Mouse (Mus musculus) urinary bladder, adult 18-20 months (tissue): ENCODE data around the gene BC030867.
A peak's percentile ranks its signal among the peaks of the same experiment; 100 is the strongest.

Experiments used
- DNase-seq, 2 experiments: peaks; one replicate each; pipeline ENCODE4 v3.0.0; 2022; ENCODE audit warnings: low spot score in 2 of 2, mixed read lengths in 2 of 2

BC030867 gene

DNA sequence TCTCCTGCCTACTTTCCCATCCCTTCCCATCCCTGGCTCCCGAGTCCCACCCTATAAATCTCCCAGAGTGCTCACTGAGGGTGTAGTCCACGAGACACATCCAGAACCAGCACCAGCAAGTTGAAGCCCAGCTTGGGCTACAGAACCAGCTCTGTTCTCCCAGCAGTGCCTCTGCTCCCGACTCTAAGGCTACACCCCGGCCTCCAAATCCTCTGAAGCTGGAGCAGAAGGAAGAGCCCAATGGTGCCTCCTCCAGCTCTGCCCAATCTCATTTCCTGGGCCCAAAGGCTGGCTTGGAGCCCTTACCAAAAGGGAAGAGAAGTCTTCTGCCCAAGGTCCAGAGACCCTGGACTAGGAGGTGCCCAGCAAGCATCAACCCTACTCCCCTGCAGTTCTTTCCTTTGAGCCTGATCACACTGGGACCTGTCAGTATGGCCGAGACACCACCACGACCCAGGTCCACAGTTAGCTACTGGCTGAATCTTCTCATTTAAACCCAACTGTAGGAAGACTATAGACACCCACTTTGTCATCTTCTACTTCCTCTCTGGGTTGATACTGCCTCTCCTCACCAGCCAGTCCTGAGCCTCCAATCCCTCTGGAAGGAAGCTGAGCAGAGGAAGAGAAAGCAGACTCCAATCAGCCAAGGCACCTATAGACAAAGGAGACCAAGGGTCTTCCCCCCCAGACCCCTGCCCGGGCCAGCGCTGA lies 27.3 kb upstream of the BC030867 start:
- no peak for DNase-seq

DNA sequence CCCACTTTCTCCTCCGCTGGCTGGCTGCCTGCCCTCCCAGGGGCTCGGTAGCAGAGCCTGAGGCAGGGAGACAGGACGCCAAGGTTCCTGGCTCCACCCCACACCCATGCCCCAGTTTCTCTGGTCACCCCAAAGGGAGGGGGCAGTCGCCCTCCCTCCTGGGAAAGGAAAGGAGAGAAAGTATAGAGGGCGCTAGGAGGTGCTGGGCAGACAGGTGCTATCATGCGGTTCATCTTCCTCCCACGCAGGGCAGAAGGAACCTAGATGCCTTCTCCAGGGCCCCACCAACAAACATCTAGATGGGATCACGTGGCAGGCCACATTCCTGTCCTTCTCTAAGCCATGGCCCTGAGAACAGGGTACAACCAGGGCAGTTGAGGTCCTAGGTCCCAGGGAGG lies 26.7 kb upstream of the BC030867 start:
- peak in 1 of 2 experiments; percentile 39 for DNase-seq

DNA sequence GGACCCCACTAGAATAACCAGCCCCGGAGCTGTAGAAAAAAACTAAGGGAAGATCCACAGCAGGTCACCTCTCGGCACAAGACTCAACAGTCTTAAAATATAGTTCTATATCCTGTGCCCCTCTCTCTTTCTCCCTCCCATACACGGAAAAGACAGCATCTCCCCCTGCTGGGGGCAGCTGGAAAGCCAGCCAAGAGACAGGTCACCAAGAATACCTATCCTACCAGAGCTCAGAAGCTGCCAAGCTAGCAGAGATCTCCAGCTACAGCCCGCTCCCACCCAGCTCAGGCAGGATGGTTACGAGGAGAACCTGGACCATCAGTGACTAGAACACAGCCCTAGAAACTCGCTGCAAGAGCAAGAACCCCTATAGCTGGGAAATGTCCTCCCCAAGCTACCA lies 25.5 kb upstream of the BC030867 start:
- DNase-seq, result no peak

DNA sequence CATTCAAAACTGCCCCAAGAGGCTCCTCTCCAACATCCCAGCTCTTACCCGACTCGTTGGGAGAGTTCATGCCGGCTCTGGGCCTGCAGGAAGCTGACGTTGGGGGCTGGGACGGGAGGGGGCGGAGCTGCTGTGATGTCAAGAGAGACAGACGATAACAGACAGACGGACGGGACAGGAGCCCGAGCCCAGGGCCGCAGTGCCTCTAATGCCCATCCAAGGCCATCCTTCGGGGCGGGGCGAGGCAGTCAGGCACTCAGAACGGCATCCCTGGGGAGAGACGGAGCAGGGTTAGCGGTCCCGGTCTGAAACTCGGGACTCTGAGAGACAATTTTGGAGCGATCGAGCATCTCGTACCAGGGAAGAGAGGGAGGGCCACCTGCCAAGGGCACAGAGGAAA lies 24.0 kb upstream of the BC030867 start:
- DNase-seq, result no peak

DNA sequence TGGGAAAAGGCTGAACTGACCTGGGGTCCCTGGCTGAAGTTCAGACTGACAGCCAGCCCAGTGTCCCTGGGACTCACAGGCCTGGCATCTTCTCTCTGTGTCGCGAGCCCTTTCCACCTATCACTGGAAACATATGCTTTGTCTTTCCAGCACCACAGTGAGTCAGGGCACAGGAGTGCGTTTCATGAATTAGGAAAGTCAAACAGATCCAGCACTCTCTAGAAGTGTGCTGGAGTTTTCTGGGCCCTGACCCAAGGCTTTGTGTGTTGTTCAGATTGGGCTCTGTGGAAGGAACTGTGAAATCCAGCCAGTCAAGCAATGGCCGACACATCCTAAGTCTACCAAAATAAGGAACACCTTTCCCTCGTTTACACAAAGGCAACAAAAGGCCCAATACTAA lies 23.5 kb upstream of the BC030867 start:
- DNase-seq, result no peak

DNA sequence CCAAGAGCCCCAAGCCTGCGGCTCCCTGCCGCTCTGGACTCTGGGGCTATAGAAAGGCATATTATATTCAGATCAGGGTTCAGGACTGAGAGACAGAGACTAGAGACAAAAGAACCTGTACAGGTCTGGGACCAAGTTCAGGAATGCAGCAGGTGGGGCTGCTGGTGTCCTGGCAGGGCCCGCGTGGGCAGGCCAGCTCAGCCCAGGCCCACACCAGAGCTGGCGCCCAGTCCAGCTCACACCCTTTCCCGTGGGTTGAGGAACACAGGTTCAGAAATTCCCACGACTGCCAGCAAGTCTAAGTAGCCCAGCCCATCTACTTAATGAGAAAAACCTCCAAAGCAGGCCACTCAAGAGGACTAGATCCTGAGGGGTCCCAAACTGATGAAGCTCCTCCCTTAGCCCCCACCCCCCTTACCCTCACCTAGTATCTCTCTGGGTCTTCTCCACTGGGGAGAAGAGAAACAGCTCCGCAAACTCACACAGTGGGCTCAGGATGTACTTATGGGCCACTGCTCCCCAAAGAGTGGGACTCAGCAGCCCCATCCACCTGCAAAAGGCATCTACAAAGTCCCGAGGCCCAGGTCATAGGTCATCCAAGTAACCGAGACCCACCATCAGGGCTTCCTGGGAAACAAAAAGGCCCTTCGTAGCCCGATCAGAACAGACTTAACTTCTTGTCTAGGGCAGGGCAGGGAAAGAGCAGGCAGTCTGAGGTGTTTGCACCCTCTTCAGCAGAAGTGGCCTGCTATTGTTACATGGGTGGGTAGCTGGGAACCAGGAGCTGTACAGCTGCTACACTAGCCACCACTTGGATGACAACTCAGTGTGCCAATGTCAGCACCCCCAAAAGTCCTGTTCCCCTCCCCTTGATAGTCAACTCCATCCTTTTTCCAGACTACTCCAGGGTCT lies 22.4 kb upstream of the BC030867 start:
- no peak for DNase-seq

DNA sequence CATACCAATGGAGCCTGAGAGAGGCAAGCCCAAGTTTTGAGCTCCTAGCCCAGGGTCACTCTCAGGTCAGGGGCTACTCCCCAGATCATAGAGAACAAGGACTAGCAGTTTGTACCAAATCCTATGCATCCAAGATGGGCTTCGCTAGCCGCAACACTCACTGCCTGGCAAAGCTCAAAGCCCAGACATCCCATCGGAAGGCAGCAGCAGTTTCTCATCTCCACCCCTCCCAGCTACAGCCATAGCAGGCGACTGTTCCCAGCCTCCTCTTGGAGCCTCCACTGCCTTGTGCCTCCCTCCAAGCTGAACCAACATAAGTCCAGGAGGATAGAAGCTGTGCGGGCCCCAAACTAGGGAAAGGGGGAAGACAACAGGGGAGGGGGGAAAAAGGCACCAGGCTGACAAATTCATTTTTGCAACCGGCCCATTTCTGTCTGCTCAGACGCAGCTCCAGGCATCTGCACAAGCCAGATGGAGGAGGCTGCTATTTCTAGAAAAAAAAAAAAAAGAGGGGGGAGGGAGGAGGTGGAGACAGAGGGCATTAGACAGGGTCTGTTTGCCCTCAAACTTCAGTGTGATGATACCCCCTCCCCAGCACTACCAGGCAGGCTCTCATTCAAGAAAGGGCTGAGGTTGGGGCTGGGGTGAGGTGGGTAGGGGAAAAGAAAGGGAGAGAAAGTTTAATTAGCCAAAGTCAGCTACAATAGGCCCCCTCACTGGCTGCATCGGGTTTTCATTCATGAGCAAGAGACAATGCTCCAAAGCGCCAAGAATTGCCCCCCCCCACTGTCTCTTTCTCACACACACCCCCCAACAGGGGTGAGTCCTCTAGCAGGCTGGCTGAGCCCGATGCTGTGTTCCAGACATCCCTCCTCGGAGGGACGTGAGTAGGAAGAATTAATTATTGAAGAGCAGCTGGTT lies 21.2 kb upstream of the BC030867 start:
- no peak for DNase-seq

DNA sequence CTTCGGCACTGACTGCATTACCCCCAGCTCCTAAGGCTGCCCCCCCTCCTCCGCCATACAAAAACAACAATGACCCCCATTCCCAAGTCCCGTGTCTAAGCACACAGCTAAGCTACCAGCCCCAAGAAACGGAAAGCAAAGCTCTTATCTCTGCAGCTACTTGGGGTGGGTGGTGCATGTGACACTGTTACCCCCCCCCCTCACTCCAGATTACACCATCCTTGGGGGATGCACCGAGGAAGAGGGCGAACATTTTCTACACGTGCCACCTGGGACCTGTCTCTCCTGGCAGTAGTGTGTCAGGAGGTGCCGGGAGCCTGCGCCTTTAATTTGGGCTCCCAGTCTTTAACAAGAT lies 20.5 kb upstream of the BC030867 start:
- DNase-seq, result no peak

DNA sequence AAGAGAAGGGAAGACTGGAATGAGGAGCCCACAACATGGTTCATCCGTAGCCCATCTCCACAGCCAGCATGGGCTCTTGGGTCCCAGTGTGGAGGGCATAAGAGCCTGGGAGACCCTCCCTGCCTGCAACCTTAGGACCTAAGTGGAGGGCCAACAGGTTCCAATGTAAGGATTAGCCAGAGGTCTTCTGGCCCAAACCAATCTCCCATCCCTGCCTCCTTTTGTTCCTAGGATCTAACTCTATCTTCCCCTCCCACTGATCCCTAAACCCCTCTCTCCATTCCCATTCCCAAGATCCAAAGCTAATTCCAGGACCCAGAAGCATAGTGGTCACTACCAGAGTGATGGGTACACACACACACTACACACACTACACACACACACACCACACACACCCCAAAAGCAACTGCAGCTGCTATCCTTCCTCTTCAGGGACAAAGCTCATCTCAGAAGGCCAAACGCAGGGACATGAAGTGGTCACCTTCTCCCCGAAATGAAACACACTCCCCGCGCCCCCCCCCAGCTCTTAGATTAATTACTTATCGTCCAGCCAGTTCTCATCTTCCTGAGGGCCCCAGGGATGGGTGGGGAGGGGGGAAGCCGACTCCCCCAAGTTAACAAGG lies 19.9 kb upstream of the BC030867 start:
- DNase-seq, result no peak

DNA sequence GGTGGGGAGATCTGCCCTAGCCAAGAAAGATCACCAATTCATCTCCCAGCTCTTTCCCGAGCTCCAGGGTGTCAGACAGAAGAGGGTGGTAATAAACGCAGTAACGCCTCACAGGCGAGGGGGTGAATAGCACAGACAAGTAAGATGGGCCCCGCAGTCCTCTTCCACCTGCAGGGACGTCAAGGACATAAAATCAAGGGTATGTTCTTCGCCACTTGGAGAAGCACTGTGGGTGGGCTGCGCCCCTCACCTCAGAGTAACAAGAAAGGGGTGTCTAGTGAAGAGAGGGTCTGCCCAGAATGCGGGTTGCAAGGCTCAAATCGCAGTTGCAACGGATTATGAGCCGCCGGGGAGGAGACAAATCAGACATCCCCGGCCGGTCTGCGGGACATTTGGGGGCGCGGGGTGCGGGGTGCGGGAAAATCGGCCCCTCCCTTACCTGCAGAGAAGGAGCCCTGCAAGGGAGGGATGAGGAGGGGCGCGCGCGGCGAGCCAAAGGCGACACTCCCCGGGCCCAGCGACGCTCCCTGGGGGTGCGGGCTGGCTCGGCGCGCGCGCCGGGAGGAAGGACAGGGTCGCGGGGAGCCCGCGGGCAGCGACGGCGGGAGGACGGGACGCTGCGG lies 19.2 kb upstream of the BC030867 start:
- DNase-seq, result no peak

DNA sequence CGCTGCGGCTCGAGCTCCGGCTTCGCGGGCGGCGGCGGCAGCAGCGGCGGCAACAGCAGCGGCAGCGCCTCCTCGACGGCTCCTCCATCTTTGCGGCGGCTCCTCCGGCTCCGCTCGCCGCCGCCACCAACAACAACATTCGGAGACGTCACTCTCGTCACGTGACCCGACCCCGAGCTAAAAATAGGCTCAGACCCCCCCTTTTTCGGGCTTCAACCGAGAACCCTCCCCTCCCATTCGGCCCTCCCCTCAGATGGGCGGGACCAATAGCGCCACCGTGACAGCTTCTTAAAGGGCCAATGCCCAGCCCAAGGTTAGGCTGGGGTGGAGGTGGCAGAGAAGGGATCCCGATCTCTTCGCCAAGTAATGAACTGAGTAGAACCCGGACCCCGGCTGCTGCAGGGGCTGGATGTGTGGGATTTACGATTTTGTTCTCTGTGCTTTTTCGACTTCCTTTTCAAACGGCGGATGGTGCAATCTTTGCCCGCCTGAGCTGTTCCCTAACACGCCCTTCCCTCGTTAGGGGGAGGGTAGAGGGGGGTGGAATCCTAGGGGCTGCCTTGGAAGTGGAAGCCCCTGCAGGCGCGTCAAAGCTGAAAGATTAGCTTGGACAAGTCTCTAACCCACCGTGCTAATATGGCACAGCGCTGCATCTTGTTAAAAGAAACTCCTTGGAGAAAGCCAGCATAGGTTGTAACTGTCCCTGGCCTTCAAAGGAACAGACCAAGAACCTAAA lies 18.5 kb upstream of the BC030867 start, which contains the start of gene Hdac5:
Gene Hdac5 (minus strand): TSS at position 161 of the 736 bp plus-strand sequence.
- peak; percentile 93 to 98 for DNase-seq

DNA sequence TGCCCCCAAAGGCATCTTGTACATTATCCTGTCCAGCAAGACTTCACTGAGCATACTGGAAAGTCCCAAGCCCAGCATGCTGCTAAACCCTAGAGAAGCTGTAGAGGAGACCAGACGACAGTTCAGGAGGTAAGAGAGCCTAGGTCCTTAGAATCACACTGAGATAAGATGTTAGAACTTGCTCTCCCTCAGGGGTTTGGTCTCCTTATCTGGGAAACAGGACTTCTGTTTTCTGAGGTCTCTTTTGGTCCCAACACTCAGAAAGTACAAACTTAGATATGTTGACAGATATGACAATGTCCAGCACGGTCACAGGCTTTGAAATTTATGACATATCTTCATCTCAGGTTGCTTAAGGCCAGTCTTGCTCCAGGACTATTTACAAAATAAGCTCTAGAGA lies 12.7 kb upstream of the BC030867 start:
- DNase-seq, result no peak

DNA sequence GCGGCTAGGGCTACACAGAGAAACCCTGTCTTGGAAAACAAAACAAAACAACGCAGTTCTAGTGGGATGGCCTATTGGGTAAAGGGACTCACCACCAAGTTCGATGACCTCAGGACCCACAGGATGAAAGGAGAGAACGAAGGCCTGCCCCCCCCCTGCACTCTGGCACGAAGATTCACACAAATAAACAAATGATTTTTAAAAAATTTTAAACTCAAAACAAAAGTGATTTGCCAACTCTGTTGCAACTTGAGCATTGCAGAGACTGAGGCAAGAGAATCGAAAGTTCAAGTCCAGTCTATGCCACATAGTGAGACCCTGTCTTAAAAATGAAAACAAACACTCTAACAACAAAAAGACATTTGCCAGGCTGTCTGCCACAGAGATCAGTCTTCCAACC lies 8.0 kb upstream of the BC030867 start:
- no peak for DNase-seq

DNA sequence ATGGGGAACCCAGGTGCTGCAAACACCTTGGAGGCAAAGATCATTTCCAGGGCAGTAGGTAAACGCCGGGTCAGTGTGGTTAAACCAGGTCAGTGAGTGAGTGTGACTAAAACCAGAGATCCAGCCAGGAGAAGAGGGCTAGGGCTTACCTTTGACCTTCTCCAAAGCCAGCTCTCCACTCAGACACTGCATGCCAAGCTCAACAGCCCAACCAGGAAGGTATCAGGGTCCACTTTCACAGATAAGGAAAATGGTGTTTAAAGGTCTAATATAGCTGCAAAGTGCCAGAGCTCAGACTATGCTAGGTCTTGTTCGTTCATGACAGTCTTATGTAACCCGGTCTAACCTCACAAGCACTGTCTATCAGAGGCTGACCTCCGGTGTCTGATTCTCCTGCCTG lies 7.4 kb upstream of the BC030867 start:
- DNase-seq, result no peak

DNA sequence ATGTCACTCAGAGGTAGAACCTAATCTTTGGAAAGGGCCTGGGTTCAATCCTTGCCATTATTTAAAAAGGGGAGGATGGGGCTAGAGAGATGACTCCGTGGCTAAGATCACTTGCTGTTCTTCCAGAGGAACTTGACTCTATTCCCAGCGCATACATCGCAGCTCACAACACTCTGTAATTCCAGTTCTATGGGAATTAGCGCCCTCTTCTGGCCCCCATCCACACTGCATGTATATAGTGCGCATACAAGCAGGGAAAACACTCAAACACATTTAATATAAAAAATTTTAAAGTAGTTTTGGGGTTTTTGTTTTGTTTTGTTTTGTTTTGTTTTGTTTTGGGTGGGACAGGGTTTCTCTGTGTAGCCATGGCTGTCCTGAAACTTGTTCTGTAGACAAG lies 6.8 kb upstream of the BC030867 start:
- no peak for DNase-seq

DNA sequence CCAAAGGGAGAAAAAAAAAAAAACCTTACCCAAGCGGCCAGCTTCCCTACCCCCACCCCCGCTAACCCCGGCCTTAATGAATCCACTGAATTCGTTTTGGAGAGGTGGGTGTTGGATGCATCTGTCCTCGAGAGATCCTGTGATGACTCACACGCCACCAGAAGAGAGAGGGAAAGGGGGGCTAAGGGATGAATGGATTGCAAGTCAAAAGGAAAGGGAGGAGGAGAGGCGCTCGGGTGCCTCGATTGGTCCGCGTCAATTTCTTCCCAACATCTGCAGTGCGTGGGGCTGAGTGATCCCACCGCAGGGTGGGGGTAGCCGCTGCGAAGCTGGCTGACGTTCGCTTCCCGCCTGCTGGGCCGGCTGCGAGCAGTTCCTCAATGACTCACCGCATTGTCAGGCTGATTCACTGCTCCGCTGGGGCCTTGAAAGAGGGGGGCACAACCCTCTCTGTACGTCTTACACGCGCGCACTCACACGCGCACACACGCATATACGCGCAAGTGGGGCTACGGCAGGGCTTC lies 3.7 kb upstream of the BC030867 start:
- DNase-seq, result peak; percentile 60 to 66

DNA sequence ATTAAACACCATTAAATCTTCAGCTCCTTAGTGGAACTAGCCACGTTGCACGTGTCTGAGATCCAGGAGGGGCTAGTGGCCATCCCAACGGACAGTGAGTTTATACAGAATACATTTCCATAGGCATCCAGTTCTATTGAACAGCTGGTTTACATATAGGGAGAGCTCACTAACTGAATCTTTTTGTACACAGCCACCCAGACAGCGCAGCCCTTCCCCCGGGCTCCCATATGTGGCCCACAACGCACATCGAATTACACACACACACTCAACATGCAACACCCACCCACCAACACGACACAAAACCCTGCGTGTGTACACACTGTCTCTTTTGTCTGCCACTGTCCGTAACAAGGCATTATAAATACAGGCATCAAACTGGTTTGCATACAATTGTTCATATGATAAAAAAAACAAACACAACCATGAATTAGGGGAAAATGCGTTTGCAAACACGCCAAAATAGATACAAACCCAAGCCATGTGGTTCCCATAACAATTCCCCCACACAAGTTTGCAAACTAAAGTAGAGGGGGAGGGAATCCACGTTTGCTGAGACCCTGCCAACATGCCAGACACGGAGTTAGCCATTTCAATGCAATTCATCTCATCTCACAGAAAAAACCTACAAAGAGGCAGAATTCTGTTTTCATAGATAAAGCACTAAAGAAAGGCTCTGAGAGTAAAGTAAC lies 3.0 kb upstream of the BC030867 start:
- DNase-seq, result no peak

DNA sequence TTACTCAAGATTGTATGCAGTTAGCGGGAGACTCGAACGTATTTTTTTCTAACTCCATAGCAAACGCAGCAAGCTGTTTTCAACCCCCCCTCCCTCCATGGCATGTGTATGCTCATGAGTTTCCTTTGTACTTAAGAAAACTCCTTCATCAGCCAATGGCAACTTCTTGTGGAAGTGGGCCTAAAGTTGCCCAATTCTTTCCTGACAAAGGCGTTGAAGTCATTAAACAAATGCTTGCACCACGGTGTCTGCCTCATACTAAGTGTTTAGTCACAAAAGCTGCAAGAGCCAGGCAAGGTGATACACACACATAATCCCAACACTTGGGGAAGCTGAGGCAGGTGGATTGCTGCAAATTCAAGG lies 2.4 kb upstream of the BC030867 start:
- DNase-seq, result no peak

DNA sequence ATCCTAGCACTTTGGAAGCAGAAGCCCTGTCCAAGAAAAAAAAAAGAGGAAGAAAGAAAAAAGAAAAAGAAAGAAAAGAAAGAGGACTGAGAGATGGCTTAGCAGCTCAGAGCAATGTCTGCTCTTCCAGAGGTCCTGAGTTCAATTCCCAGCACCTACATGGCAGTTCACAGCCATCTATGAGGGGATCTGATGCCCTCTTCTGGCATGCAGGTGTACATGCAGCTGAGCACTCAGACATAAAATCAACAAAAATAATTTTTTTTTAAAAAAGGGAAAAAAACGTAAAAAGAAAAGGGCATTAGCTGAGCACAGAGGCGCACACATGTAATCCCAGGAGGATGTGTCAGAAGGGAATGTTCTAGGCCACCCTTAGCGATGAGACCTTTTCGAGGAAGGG lies 1.8 kb upstream of the BC030867 start:
- DNase-seq, result no peak
